Mouse (Mus musculus): ENCODE results near the gene Gm3029.
"Not testable (repeated sequence)": the region's sequence is repeated elsewhere in the genome, so short reads cannot be mapped to it uniquely, and the experiment has no call there.

Gm3029 gene

GRCm38 (mm10) chr14:3931456-3931855, at the start of gene Gm3029:
Gene Gm3029, plus strand, starts transcription at chr14:3931756.
- DNase-seq (ENCODE audit: low spot score in 2 of 2), result not testable (repeated sequence)

GRCm38 (mm10) chr14:3883872-3884271, 47.7 kb upstream of the Gm3029 start, which contains the start of gene Gm2916:
Gene Gm2916, plus strand, starts transcription at chr14:3884172.
- DNase-seq (ENCODE audit: low spot score in 2 of 2), result not testable (repeated sequence)

GRCm38 (mm10) chr14:3963247-3963646, 31.7 kb downstream of the Gm3029 start, which contains the start of gene Gm3095:
Gene Gm3095, plus strand, starts transcription at chr14:3963547.
- not testable (repeated sequence) for DNase-seq (ENCODE audit: low spot score in 2 of 2)

Measured in urinary bladder, adult 18-20 months (tissue).